Mouse (Mus musculus) granulocyte monocyte progenitor cell, adult 5-6 weeks (primary cell): ENCODE measurements at regions not wholly inside any gene's neighbourhood (a gene's known extent, or its start where the extent isn't known, plus 50 kb on each side); places are given as distances from the start of the nearest gene placed in this dataset.
A peak's percentile ranks its signal among the peaks of the same experiment; 100 is the strongest.

Source experiments
- ATAC-seq: replicated peaks from 2 replicates; pipeline ENCODE4 v1.8.0; 2016; ENCODE audit warnings: mild to moderate bottlenecking, moderate TSS enrichment, inconsistent platforms; ENCODE audit not compliant: poor library complexity, severe bottlenecking

DNA sequence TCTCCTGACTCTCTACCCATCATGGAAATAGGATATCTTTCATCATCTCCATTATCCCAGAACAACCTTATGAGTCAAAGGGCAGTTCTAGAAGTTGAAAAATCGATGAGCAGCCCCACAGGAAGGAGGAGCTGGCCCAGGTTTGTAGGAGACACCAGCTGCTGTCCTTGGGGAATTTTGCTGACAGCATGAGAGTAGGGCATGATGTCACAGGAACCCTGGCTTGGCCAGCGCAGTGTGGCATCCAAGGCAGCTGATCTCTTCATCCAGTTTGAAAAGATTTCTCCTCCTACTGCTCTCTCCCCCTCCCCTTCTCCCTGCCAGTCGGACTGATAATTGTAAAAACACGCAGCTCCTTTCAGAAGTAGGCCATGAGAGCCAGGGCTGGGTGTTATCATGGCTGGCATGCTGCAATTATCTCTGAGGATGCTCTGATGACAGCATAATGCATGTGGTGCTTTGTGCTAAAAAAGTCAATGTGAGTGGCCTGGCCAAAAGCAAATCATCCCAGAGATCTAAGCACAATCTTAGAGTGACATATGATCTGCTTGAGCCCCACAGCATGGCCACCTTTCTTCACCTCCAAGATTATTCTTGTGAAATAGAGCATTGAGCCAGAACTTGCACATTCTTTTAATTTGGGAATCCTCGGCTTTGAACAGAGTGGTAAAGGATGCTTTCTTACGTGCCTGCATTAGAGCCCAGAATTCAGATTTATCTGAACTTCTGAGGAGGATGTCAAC is 54.2 kb downstream of the Gjd2 start:
- no peak for ATAC-seq

DNA sequence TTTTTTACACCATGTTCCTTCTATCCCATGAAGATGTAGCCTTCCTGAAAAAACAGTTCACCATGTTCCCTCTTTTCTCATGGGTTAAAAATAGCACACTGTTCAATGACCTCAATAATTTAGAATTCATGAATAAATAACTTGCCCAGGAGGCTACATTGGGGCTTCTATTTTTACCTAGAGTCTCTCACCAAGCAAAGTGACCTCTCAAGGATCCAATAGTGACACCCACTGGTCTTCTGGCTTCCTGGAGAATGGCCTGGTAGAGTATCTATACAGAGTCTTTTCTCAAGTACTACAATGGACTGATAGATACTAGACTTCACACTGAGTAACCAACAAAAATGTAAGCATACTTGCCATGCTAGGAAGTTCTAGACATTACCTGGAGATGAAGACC is 60.9 kb downstream of the Gjd2 start:
- ATAC-seq, result no peak

DNA sequence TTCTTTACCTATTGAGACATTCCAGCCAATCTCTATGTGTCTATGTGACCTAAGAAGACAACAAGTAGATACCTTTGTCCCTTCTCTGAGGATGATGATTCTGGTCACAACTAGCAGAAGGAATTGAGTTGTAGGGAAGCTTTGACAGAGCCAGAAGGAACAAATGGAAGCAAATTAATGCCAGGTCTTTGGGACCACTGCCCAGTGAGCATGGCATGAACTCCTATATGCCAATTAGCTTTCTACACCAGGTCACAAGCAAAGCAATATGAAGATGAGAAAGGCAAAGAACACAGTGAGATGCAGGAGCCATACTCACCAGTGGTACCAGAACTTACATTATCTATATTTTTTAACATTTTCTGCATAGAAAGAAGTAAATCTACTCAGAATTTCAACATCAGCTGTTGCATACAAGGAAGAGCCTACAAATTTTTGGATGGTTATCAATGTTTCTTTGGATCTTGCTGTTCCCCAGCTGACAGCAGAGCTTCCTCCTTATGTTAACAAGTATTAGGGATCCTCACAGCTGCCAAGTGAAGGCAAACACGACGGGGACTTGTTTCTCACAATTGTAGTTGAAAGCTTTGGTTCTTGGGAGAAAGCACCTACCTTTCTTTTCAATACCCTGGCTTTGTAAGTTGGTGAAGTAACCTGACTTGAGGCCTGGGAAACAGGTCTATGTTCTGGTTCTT is 64.0 kb downstream of the Gjd2 start:
- no peak for ATAC-seq

DNA sequence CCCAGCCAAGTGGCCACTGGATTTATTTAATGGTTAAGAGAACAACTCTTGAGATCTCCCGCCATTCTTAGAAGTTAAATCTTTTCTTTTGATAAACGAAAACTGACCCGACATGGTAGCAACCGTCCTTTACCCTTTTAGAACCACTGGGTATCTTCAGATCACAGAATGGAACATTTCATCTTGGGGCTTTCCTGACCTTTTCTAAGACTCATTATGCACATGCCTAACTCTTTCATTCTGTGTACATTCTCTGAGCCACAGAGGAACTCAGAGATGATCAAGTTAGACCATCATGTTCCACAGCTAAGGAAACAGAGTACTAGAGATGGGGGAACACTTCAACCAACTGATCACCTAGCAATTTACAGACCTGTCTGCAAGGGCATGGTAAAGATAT is 81.7 kb downstream of the Gjd2 start:
- ATAC-seq, result no peak

DNA sequence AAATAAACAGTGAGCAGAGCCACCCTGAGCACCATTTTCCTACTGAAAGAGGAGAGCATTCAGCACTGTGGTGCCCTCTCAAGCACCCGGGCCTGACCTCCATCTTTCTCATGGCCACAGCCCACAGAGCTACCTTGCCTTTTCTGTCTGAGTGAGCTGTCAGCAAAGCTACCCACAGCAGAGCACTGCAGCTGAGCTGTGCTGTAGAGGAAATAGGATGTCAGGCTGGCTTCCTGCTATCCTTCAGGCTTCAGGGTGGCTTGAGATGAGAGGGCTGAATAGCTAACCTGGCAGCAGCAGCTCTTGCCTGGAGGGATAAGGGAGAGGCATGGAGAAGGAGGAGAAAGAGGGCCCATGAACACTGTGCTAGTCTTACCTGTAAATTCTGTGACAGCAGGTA is 82.5 kb downstream of the Gjd2 start:
- ATAC-seq, result no peak

DNA sequence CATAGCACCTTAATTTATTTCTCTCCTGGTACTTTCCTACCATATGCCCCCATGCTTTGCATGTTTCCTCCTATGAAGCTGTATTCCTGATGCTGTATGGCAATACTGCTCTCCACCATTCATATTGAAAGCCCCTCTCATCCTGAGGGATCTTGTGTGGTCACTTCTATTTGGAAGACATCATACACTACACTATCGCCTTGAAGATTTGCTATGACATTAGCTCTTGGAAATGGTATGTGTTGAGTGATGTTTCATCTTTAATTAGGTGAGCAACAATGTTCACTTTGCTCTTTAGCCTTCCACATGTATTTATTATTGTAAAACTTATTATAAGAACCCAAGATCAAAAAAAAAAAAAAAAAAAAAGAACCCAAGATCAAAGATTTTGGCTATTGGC is 81.2 kb upstream of the Arhgap11a start:
- no peak for ATAC-seq

DNA sequence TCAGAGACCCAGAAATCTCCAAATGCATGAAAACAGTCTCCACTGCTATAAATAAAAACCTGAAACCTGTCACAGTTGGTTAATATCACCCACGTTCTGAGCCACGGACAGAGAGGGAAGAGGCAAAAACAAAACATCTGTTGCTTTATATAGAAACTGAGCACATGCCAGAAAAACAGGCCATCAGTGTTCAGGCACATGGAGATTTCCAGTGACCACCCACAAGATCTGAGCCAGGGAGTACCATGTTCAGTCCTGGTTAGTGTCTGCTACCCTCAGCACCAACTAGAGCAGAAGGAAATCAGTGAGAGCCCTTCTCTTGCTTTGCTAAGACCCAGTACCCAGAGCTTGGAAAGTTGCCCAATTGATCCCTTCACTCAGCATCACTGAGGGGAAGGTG is 75.7 kb upstream of the Arhgap11a start:
- no peak for ATAC-seq

DNA sequence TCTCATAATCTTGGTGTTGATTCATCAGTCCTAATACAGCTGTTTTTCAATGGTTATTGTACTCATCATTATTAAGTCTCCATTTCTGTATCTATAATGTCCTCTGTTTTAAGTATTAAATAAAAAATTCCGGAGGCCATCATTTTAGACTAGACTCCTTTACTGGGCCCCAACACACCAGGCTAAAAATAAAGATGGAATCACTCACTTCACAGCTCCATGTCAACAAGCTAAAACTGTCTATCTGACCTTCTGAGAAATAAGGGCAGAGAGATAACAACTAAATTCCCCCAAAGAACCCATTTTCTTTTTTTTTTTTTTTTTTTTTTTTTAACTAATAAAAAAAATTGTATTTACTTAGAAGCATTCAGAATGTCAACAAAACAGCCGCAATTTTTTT is 70.5 kb upstream of the Arhgap11a start:
- ATAC-seq, result no peak

DNA sequence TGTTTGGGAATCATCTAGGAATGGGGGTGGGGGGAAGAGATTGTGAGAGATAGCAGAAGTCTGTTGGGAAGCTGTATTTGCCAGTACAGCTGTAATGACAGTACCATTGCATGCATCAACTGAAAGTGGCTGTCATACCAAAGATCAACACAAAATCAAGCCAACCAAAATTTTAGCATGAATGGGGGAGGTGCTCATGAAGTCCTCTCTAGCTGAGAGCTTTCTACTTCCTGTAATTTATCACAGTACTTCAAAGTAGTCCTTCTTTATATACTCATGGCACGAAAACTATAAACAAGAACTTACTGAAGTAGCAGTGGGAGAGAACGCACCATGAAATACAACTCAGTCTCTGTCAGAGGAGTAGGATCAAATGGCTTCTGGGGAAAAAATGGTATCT is 65.8 kb upstream of the Arhgap11a start:
- no peak for ATAC-seq

DNA sequence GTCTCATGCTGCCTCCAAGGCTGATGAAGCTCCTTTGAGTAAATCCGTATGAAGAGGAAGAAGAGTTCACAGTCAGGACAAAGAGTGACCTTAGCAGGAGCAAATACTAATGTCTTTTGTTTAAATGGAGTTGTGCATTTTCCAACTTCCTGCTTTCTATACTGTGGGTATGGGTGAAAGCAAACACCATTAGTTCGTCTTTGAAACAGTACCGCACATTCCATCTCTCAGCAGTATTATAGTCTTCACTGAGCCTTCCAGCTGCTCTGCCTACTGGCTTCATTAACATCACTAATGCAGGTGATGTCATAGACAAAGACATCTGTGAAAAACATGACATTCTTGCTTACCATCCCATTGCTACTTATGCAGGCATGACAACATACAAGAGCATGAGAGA is 62.7 kb upstream of the Arhgap11a start:
- no peak for ATAC-seq

DNA sequence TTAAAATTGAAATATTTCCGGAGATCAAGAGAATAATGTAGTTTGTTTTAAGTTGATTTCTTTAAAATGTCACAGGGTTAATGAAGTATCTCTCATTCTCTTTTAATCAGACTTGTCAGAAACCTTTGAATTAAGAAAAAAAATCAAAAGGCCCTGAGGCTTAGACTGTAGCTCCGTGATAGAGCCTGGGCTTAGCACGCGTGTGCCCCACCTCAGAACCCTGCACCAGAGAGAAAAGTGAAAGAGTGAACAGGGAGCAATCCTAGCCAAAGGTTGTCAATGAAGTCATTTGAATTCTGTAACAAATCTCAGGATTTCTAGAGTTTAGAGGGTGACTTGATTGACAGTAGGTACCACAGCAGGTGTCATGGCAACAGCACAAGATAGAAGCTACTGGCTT is 61.0 kb upstream of the Arhgap11a start:
- ATAC-seq, result no peak

DNA sequence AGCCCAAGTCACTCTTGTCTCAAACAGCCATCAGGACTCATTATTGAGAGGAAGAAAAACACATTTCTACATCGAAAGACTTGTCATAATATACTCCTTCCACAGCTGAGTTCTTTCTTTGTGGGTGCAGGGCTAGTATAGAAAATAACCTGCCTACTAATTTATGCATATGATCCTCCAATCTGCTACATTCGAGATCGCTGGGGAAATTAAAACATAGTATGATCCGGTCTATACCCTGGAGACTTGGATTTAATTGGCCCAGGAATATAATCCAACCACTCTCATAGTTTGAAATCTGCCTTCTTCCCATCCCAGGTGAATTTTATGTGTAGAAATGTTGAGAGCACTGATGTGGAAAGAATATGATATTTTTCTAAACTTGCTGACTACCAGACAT is 60.2 kb upstream of the Arhgap11a start:
- ATAC-seq, result no peak

DNA sequence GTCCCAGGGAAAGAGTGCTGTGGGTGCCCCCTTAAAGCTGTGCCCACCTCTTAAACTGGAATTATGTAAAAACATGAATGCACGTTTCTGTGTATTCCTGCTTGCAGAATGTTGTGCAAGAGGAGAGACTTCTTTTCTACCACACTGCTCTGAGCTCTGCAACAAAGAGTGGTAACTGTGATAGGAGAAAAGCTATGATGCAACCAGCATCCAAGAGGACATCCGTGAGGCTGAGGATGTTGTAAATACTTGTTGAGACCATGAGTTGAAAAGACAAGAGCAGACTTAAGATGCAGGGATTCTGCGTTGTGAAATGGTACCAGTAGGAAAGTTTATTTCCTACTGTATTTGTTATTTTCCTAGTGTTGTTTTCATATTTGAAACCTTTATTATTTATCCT is 56.0 kb upstream of the Arhgap11a start:
- ATAC-seq, result peak; percentile 94

DNA sequence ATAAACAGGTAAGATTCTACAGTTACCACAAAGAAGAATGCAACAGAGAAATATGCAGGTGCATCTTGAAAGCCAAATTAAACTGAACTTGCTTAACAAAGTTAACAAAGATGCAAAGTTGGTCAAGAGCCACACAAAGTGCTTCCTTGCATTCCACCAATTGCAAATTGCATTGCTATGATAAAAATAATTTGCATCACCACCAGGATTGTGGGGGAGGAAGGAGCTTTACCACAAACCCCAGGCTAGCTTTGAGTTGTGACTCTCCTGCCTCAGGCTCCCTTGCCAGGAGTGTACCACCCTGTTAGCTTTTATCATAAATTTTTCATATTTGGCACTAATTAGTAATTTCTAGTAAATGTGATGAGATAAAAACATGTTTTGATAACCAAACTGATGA is 55.4 kb upstream of the Arhgap11a start:
- peak; percentile 78 for ATAC-seq

DNA sequence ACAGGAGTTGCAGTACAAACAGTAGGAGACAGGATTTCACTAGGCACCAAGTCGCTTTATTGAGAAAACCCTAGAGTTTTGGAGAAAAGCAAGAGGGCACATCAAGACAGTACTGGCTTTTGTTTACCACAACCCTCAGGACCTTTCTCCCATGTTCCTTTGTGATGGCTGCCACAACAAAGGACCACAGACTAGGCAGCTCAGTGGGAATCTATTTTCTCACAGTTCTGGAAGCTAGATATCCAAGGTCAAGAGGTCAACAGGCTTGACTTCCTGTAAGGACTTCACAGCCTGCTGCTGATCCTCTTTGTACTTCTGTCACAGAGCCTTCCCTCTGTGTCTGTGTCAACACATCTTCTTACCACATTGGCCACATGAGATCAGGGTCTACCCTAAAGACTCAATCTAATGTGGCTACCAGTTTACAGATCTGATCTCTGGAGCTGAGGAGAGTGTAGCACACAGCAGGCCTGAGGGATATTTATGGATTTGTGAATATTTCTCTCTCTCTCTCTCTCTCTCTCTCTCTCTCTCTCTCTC is 54.6 kb upstream of the Arhgap11a start:
- peak; percentile 59 for ATAC-seq

DNA sequence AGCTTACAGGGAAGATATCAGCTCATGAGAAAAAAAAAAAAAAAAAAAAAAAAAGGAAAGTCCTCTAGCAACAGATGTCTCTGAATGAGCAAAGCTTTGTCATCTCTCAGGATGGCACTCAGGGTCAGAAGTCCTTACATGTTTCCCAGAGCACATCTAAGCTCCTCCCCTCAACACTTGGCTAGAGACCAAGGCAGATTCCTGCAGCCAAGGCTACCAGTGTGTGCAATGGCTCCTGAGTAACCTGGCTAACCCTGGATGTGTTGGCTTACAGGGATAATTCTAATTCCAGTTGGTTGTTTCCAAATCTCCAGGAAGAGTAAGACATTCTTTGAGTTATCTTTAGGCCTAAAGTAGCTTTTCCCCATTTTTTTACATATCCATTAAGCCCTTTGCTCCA is 53.9 kb upstream of the Arhgap11a start:
- no peak for ATAC-seq

DNA sequence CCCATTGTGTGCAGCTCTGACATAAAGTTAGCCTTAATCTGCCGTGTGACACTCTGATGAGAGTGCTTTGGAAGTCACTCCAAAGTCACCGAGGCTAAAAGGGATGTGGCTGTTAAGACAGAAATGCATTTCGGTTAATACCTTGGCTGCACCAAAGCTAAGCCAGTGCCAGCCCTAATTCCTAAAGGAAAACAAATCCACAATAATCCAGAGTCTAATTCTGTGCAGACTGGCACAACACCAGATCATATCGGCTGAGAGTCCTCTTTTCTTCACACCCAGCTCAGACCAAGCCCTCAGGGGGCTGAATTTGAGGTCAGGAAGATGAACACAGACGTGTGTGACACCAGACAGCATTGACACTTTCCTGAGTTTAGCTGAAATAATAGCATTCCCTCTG is 52.0 kb upstream of the Arhgap11a start:
- ATAC-seq, result no peak

DNA sequence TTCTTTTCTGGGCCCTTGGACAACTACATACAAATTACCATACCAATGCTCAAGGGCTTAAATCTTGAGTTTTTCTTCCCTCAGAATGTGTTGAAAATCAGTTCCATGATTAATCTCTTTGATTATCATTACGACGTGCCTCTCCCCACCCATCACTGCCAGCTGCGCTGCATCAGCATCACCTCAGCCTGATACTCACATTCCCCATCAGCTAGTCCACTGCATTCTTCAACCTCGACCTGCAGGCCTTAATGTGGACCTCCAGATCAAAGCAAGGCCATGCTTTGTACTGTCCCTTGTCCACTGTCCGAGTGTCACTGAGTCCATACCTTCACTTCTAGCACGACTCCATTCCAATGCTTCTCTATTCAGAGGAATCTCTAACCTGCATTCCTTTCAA is 50.3 kb upstream of the Arhgap11a start:
- ATAC-seq, result no peak
